Mouse (Mus musculus): ENCODE measurements around the gene Unk. TPM values are rescaled to one million over a fixed set of nuclear protein-coding genes. Genes with fewer than 3 reads are reported as not detected.

Unk gene
- polyA plus RNA-seq, 1 experiment, result 33.9 TPM

DNA sequence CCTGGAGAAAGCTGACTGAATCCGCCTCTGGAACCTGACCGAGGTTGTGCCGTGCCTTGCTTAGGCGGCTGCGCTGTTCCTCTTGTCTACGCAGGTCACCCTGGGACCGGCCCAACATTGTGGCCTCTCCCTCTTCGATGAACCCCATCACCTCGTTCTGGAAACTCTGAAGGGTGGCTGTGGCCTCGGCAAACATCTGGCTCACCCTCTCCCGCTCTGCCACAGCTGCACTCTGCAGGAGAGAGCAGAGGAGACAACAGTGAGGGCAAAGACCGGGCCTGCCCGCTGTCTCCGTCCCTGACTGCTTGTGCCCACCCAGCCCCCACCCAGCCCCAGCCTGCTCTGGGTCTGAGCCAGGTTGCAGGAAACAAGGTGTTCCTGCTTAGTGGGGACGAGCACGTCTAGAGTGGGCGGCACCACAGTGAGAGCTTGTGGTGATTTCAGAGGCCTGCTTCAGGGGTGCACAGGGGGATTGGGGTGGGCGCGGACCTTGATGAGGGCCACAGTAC, 77.7 kb downstream of the Unk start:
- peak overlapping the region; percentile 45 for H3K9ac ChIP-seq (ENCODE audit: low read depth, poor library complexity, severe bottlenecking)

GRCm38 (mm10) chr11:116108464-116109137, 78.5 kb downstream of the Unk start:
- no peaks in the 10 kb centered on the region for H3K36me3 ChIP-seq (ENCODE audit: control insufficient read depth, insufficient read depth, low read length, poor library complexity, severe bottlenecking)
- TF ChIP-seq EP300 (IDR thresholded peaks at IDR 0.05; ENCODE audit: insufficient read depth, low read depth, low read length) (no peak), CTCF (IDR thresholded peaks at IDR 0.05; ENCODE audit: low read depth, low read length) (no peak), POLR2A (IDR thresholded peaks at IDR 0.05; ENCODE audit: insufficient read depth, low read length) (no peak)
- peaks cover 11% of the 10 kb centered on the region for H3K4me1 ChIP-seq (ENCODE audit: control insufficient read depth, insufficient read depth, low read length)
- no peak overlapping the region for H3K27ac ChIP-seq (ENCODE audit: insufficient read depth, low read length)
- peak overlapping the region; percentile 45 for H3K9ac ChIP-seq (ENCODE audit: low read depth, poor library complexity, severe bottlenecking)
- peak overlapping the region; percentile 58 for H3K4me3 ChIP-seq (ENCODE audit: low read depth, low read length)
- H3K9me3 ChIP-seq (replicated peaks; ENCODE audit: control insufficient read depth, insufficient read depth, low read length, poor library complexity, severe bottlenecking), result no peaks in the 10 kb centered on the region
- peaks cover 11% of the 10 kb centered on the region for H3K27me3 ChIP-seq (ENCODE audit: control insufficient read depth, insufficient read depth, low read length, poor library complexity, severe bottlenecking)

More for the DNA sequence above, 77.7 kb downstream of the Unk start:
- Histone ChIP-seq H3K4me1 (ENCODE audit: control insufficient read depth, insufficient read depth, low read length) (peaks cover 11% of the 10 kb centered on the region), H3K27me3 (ENCODE audit: control insufficient read depth, insufficient read depth, low read length, poor library complexity, severe bottlenecking) (peaks cover 11% of the 10 kb centered on the region), H3K36me3 (ENCODE audit: control insufficient read depth, insufficient read depth, low read length, poor library complexity, severe bottlenecking) (no peaks in the 10 kb centered on the region), H3K27ac (ENCODE audit: insufficient read depth, low read length) (no peak overlapping the region), H3K4me3 (ENCODE audit: low read depth, low read length) (peak overlapping the region; percentile 58), H3K9me3 (replicated peaks; ENCODE audit: control insufficient read depth, insufficient read depth, low read length, poor library complexity, severe bottlenecking) (no peaks in the 10 kb centered on the region)
- no peak for TF ChIP-seq POLR2A (IDR thresholded peaks at IDR 0.05; ENCODE audit: insufficient read depth, low read length)
- no peak for TF ChIP-seq CTCF (IDR thresholded peaks at IDR 0.05; ENCODE audit: low read depth, low read length)
- TF ChIP-seq EP300 (IDR thresholded peaks at IDR 0.05; ENCODE audit: insufficient read depth, low read depth, low read length), result no peak

GRCm38 (mm10) chr11:116109441-116110081, 79.4 kb downstream of the Unk start:
- H3K4me1 ChIP-seq (ENCODE audit: control insufficient read depth, insufficient read depth, low read length), result peaks cover 6% of the 10 kb centered on the region
- H3K27me3 ChIP-seq (ENCODE audit: control insufficient read depth, insufficient read depth, low read length, poor library complexity, severe bottlenecking), result peaks cover 11% of the 10 kb centered on the region
- H3K9me3 ChIP-seq (replicated peaks; ENCODE audit: control insufficient read depth, insufficient read depth, low read length, poor library complexity, severe bottlenecking), result no peaks in the 10 kb centered on the region
- TF ChIP-seq POLR2A (IDR thresholded peaks at IDR 0.05; ENCODE audit: insufficient read depth, low read length), result no peak
- no peak for TF ChIP-seq EP300 (IDR thresholded peaks at IDR 0.05; ENCODE audit: insufficient read depth, low read depth, low read length)
- TF ChIP-seq CTCF (IDR thresholded peaks at IDR 0.05; ENCODE audit: low read depth, low read length), result no peak
- H3K27ac ChIP-seq (ENCODE audit: insufficient read depth, low read length), result no peak overlapping the region
- no peaks in the 10 kb centered on the region for H3K36me3 ChIP-seq (ENCODE audit: control insufficient read depth, insufficient read depth, low read length, poor library complexity, severe bottlenecking)
- peak overlapping the region; percentile 47 for H3K9ac ChIP-seq (ENCODE audit: low read depth, poor library complexity, severe bottlenecking)
- H3K4me3 ChIP-seq (ENCODE audit: low read depth, low read length), result peak overlapping the region; percentile 40

GRCm38 (mm10) chr11:116110131-116110530, 80.0 kb downstream of the Unk start:
- peak overlapping the region; percentile 40 for H3K4me3 ChIP-seq (ENCODE audit: low read depth, low read length)
- H3K9ac ChIP-seq (ENCODE audit: low read depth, poor library complexity, severe bottlenecking), result peak overlapping the region; percentile 47
- H3K36me3 ChIP-seq (ENCODE audit: control insufficient read depth, insufficient read depth, low read length, poor library complexity, severe bottlenecking), result no peaks in the 10 kb centered on the region
- peaks cover 6% of the 10 kb centered on the region for H3K4me1 ChIP-seq (ENCODE audit: control insufficient read depth, insufficient read depth, low read length)
- no peaks in the 10 kb centered on the region for H3K9me3 ChIP-seq (replicated peaks; ENCODE audit: control insufficient read depth, insufficient read depth, low read length, poor library complexity, severe bottlenecking)
- H3K27ac ChIP-seq (ENCODE audit: insufficient read depth, low read length), result no peak overlapping the region
- no peak for TF ChIP-seq CTCF (IDR thresholded peaks at IDR 0.05; ENCODE audit: low read depth, low read length)
- TF ChIP-seq EP300 (IDR thresholded peaks at IDR 0.05; ENCODE audit: insufficient read depth, low read depth, low read length), result no peak
- TF ChIP-seq POLR2A (IDR thresholded peaks at IDR 0.05; ENCODE audit: insufficient read depth, low read length), result no peak
- peaks cover 11% of the 10 kb centered on the region for H3K27me3 ChIP-seq (ENCODE audit: control insufficient read depth, insufficient read depth, low read length, poor library complexity, severe bottlenecking)

DNA sequence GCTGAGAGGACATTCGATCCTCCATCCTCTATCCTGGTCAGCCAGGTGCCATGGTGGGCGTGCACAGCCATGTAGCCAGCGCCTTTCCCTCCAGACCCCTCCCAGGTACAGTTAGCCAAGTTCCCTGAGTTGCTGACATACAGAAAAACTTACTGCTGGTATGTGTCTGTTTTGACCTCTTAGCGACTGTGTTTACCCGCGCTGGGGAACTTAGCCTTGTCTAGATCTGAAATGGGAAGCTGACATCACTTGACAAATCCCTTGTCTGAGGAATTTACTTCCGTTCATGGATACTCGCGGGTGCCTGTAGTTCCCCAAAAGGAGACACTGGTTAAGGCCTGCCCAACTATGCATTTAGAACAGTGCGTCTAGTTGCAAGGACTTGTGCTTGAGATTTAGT, 80.4 kb downstream of the Unk start:
- Histone ChIP-seq H3K36me3 (ENCODE audit: control insufficient read depth, insufficient read depth, low read length, poor library complexity, severe bottlenecking) (no peaks in the 10 kb centered on the region), H3K27me3 (ENCODE audit: control insufficient read depth, insufficient read depth, low read length, poor library complexity, severe bottlenecking) (peaks cover 11% of the 10 kb centered on the region), H3K27ac (ENCODE audit: insufficient read depth, low read length) (no peak overlapping the region), H3K4me1 (ENCODE audit: control insufficient read depth, insufficient read depth, low read length) (peaks cover 6% of the 10 kb centered on the region), H3K9ac (ENCODE audit: low read depth, poor library complexity, severe bottlenecking) (peak overlapping the region; percentile 47; the same call in 1 of the 2 replicates), H3K4me3 (ENCODE audit: low read depth, low read length) (peak overlapping the region; percentile 40), H3K9me3 (replicated peaks; ENCODE audit: control insufficient read depth, insufficient read depth, low read length, poor library complexity, severe bottlenecking) (no peaks in the 10 kb centered on the region)
- no peak for TF ChIP-seq CTCF (IDR thresholded peaks at IDR 0.05; ENCODE audit: low read depth, low read length)
- no peak for TF ChIP-seq POLR2A (IDR thresholded peaks at IDR 0.05; ENCODE audit: insufficient read depth, low read length)
- no peak for TF ChIP-seq EP300 (IDR thresholded peaks at IDR 0.05; ENCODE audit: insufficient read depth, low read depth, low read length)

Other genes with a start within 250 kb of the Unk start
- gene Caskin2, start 216.7 kb upstream of the Unk start, polyA plus RNA-seq (2011; ENCODE audit: insufficient read depth, insufficient read length, low read depth, missing spikeins), result 10.5 and 12.1 TPM in 2 replicates
- 26.9 and 30.2 TPM in 2 replicates for gene Tsen54, start 215.6 kb upstream of the Unk start, polyA plus RNA-seq (2011; ENCODE audit: insufficient read depth, insufficient read length, low read depth, missing spikeins)
- gene Llgl2, start 206.3 kb upstream of the Unk start, polyA plus RNA-seq (2011; ENCODE audit: insufficient read depth, insufficient read length, low read depth, missing spikeins), result 92.1 and 99.1 TPM in 2 replicates
- 1.6 and 4.2 TPM in 2 replicates for gene Myo15b, start 171.9 kb upstream of the Unk start, polyA plus RNA-seq (2011; ENCODE audit: insufficient read depth, insufficient read length, low read depth, missing spikeins)
- gene Smim5, start 130.4 kb upstream of the Unk start, polyA plus RNA-seq (2011; ENCODE audit: insufficient read depth, insufficient read length, low read depth, missing spikeins), result not detected in 2 replicates
- gene Smim6, start 118.3 kb upstream of the Unk start, polyA plus RNA-seq (2011; ENCODE audit: insufficient read depth, insufficient read length, low read depth, missing spikeins), result not detected in 2 replicates
- gene Sap30bp, start 97.0 kb upstream of the Unk start, polyA plus RNA-seq (2011; ENCODE audit: insufficient read depth, insufficient read length, low read depth, missing spikeins), result 51.1 and 55.9 TPM in 2 replicates
- 20.0 and 22.6 TPM in 2 replicates for gene Recql5, start 96.8 kb upstream of the Unk start, polyA plus RNA-seq (2011; ENCODE audit: insufficient read depth, insufficient read length, low read depth, missing spikeins)
- 9.3 and 11.8 TPM in 2 replicates for gene Itgb4, start 55.6 kb upstream of the Unk start, polyA plus RNA-seq (2011; ENCODE audit: insufficient read depth, insufficient read length, low read depth, missing spikeins)
- gene Galk1, start 17.6 kb upstream of the Unk start, polyA plus RNA-seq (2011; ENCODE audit: insufficient read depth, insufficient read length, low read depth, missing spikeins), result 96.4 and 107 TPM in 2 replicates
- gene H3f3b, start 2.4 kb upstream of the Unk start, polyA plus RNA-seq (2011; ENCODE audit: insufficient read depth, insufficient read length, low read depth, missing spikeins), result 437 and 457 TPM in 2 replicates
- 4.7 and 5.7 TPM in 2 replicates for gene Unc13d, start 47.6 kb downstream of the Unk start, polyA plus RNA-seq (2011; ENCODE audit: insufficient read depth, insufficient read length, low read depth, missing spikeins)
- gene Wbp2, start 56.7 kb downstream of the Unk start, polyA plus RNA-seq (2011; ENCODE audit: insufficient read depth, insufficient read length, low read depth, missing spikeins), result 179 and 198 TPM in 2 replicates
- 3.9 and 7.1 TPM in 2 replicates for gene Trim47, start 96.9 kb downstream of the Unk start, polyA plus RNA-seq (2011; ENCODE audit: insufficient read depth, insufficient read length, low read depth, missing spikeins)
- gene Trim65, start 100.8 kb downstream of the Unk start, polyA plus RNA-seq (2011; ENCODE audit: insufficient read depth, insufficient read length, low read depth, missing spikeins), result 0.78 and 1.2 TPM in 2 replicates
- gene Mrpl38, start 108.5 kb downstream of the Unk start, polyA plus RNA-seq (2011; ENCODE audit: insufficient read depth, insufficient read length, low read depth, missing spikeins), result 69.3 and 71.6 TPM in 2 replicates
- gene Fbf1, start 137.8 kb downstream of the Unk start, polyA plus RNA-seq (2011; ENCODE audit: insufficient read depth, insufficient read length, low read depth, missing spikeins), result 26.2 and 29.5 TPM in 2 replicates
- 14.5 and 16.5 TPM in 2 replicates for gene Ten1, start 168.5 kb downstream of the Unk start, polyA plus RNA-seq (2011; ENCODE audit: insufficient read depth, insufficient read length, low read depth, missing spikeins)
- gene Acox1, start 168.7 kb downstream of the Unk start, polyA plus RNA-seq (2011; ENCODE audit: insufficient read depth, insufficient read length, low read depth, missing spikeins), result 18.0 and 19.2 TPM in 2 replicates
- 2.6 and 3.1 TPM in 2 replicates for gene Evpl, start 207.8 kb downstream of the Unk start, polyA plus RNA-seq (2011; ENCODE audit: insufficient read depth, insufficient read length, low read depth, missing spikeins)
- gene Srp68, start 243.9 kb downstream of the Unk start, polyA plus RNA-seq (2011; ENCODE audit: insufficient read depth, insufficient read length, low read depth, missing spikeins), result 101 and 107 TPM in 2 replicates